Mouse (Mus musculus) megakaryocyte, embryonic 14.5 days (primary cell): Measurements from ENCODE around the gene Rnf103. TPM values are rescaled to one million over a fixed set of nuclear protein-coding genes. Genes with fewer than 3 reads are reported as not detected.
A peak's percentile ranks its signal among the peaks of the same experiment; 100 is the strongest.

Experiments used
- H3K27me3 ChIP-seq: replicated peaks from 2 replicates; pipeline ENCODE3; 2012; ENCODE audit warnings: inconsistent platforms
- H3K36me3 ChIP-seq: replicated peaks from 2 replicates; pipeline ENCODE3; 2012; ENCODE audit warnings: low read length, inconsistent platforms, mixed read lengths
- H3K4me1 ChIP-seq: 2 replicates; pipeline ENCODE4 v1.6.1; 2012; ENCODE audit warnings: inconsistent platforms
- H3K4me3 ChIP-seq: replicated peaks from 2 replicates; pipeline ENCODE3; 2012; ENCODE audit warnings: moderate library complexity, mild to moderate bottlenecking, inconsistent platforms
- H3K9me3 ChIP-seq: 2 replicates; pipeline ENCODE4 v1.6.1; 2012; ENCODE audit warnings: inconsistent platforms
- FLI1 ChIP-seq: IDR thresholded peaks from 2 replicates; pipeline ENCODE4 v1.6.1; 2012; ENCODE audit warnings: low read length, inconsistent platforms, mixed read lengths
- GATA1 ChIP-seq: IDR thresholded peaks from 3 replicates; pipeline ENCODE4 v1.6.1; 2012; ENCODE audit warnings: mixed read lengths, low read length, inconsistent platforms, borderline replicate concordance
- polyA plus RNA-seq: library from polyadenylated mRNA; stranded (reverse); fragments of >175 nt; gene quantifications from 2 replicates; pipeline ENCODE4 v1.2.3, GENCODE M21; 2012; ENCODE audit warnings: low replicate concordance; ENCODE audit not compliant: insufficient read depth

Rnf103 gene
- polyA plus RNA-seq, 1 experiment = 7.3 TPM

- 0 out of 2 replicates have a peak, but pooled peaks cover 3% of the 10 kb centered on the region for H3K9me3 ChIP-seq
- no peak overlapping the region for H3K4me3 ChIP-seq
- peaks cover 14% of the 10 kb centered on the region for H3K4me1 ChIP-seq
- TF ChIP-seq GATA1 = no peak
- no peak for TF ChIP-seq FLI1
- H3K36me3 ChIP-seq = no peaks in the 10 kb centered on the region
- no peaks in the 10 kb centered on the region for H3K27me3 ChIP-seq
These were observed 6.8 kb upstream of the Rnf103 start for GRCm38 (mm10) chr6:71486867-71487266.

DNA sequence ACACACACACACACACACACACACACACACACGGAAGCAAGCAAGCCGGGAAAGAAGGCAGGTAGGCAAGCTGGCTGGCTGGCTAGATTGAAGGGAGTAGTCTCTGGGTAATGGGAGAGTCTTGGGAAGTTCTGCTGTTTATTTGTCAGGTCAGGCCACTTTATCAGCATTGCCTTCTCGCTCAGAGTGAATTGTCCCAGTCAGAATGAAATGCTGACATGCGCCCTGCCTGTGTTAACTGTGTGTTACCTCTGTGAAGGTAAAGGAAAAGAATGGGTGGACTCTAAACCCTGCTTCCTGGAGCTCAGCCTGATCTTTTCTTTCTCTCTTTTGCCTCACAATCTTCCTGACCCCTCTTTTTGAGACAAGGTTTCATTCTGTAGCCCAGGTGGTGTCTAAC, 5.7 kb upstream of the Rnf103 start:
- Histone ChIP-seq H3K4me1 (peaks cover 18% of the 10 kb centered on the region), H3K9me3 (0 out of 2 replicates have a peak, but pooled peaks cover 3% of the 10 kb centered on the region), H3K4me3 (no peak overlapping the region), H3K27me3 (no peaks in the 10 kb centered on the region), H3K36me3 (no peaks in the 10 kb centered on the region)
- TF ChIP-seq FLI1 (no peak), GATA1 (no peak)

DNA sequence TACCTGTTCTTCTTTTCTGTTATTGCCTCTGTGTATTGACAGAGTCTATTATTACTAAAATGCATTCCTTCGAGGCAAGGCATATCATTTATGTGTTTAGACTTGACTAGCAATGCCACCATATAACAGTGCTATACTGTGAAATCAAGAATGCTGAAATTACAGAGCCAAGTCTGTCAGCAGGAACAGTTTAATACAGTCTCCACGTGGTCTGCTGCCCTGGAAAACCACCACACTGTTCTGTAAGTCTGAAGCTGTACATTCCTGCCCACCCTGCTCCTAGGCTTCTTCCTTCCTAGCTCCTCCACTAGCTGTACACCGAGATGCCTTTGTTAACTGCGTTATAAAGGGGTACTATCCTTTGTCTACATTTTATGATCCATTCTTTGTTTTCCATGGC, 1.6 kb upstream of the Rnf103 start:
- Histone ChIP-seq H3K4me3 (no peak overlapping the region), H3K27me3 (no peaks in the 10 kb centered on the region), H3K4me1 (peaks cover 28% of the 10 kb centered on the region), H3K36me3 (peaks cover 5% of the 10 kb centered on the region), H3K9me3 (0 out of 2 replicates have a peak, but pooled peaks cover 3% of the 10 kb centered on the region)
- TF ChIP-seq GATA1 (no peak), FLI1 (no peak)

GRCm38 (mm10) chr6:71492756-71493674, 679 bp upstream of the Rnf103 start:
- TF ChIP-seq FLI1 (no peak), GATA1 (no peak)
- Histone ChIP-seq H3K9me3 (0 out of 2 replicates have a peak, but pooled peaks cover 3% of the 10 kb centered on the region), H3K4me1 (peaks cover 25% of the 10 kb centered on the region), H3K4me3 (peak overlapping the region; percentile 99), H3K36me3 (peaks cover 12% of the 10 kb centered on the region), H3K27me3 (no peaks in the 10 kb centered on the region)

GRCm38 (mm10) chr6:71494341-71495020, 787 bp downstream of the Rnf103 start:
- 0 out of 2 replicates have a peak, but pooled peaks cover 3% of the 10 kb centered on the region for H3K9me3 ChIP-seq
- TF ChIP-seq FLI1 (no peak), GATA1 (no peak)
- H3K4me1 ChIP-seq = peaks cover 22% of the 10 kb centered on the region
- H3K4me3 ChIP-seq = peak overlapping the region; percentile 99
- no peaks in the 10 kb centered on the region for H3K27me3 ChIP-seq
- H3K36me3 ChIP-seq = peaks cover 26% of the 10 kb centered on the region

- H3K4me1 ChIP-seq = peaks cover 45% of the 10 kb centered on the region
- peaks cover 64% of the 10 kb centered on the region for H3K36me3 ChIP-seq
- no peaks in the 10 kb centered on the region for H3K27me3 ChIP-seq
- H3K4me3 ChIP-seq = peak overlapping the region; percentile 60
- no peaks in the 10 kb centered on the region for H3K9me3 ChIP-seq
- TF ChIP-seq FLI1 (no peak), GATA1 (no peak)
These were observed 6.9 kb downstream of the Rnf103 start for GRCm38 (mm10) chr6:71500575-71500974.

GRCm38 (mm10) chr6:71503001-71503400, 9.3 kb downstream of the Rnf103 start:
- H3K27me3 ChIP-seq = no peaks in the 10 kb centered on the region
- no peak for TF ChIP-seq GATA1

DNA sequence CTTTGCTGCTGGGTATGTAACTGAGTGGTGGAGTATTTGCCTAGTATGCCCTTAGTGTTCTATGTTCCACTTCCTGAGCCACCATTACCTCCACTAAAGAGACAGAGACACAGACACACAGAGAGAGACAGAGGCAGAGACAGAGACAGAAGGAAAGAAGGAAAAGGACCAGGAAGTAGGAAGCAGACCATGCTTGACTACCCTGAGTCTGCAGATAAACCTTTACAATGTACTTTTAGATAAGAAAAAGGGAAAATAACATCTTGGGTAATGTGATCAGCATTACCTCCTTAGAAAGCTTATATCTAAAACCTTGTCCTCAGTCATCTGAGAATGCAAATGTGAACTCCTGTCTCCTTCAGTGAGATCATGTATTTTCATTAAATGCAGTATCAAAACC, 10.0 kb downstream of the Rnf103 start:
- H3K4me1 ChIP-seq = peaks cover 32% of the 10 kb centered on the region

More at GRCm38 (mm10) chr6:71503001-71503400, 9.3 kb downstream of the Rnf103 start:
- Histone ChIP-seq H3K4me1 (peaks cover 32% of the 10 kb centered on the region), H3K9me3 (no peaks in the 10 kb centered on the region), H3K36me3 (peaks cover 70% of the 10 kb centered on the region), H3K4me3 (no peak overlapping the region)

DNA sequence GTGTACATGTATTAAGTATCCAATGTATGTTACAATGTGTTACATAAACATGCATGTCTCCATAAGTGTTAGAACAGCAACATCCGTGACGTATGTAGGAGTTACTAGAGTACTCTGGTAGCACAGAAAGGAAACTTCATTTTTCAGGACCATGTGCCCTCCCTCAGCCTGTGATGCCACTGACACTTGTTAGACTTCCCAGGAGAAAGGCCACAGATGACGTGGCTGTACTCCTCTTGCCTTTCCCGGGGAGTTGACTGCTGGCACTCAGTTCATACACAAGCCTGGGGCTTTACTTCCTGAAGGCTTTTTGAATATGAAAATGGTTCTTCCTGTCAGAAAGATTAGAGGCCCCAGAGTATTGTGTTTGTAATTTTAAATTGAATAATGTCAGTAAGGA, 10.4 kb downstream of the Rnf103 start:
- Histone ChIP-seq H3K4me1 (peaks cover 32% of the 10 kb centered on the region), H3K36me3 (peaks cover 70% of the 10 kb centered on the region), H3K4me3 (peak overlapping the region; percentile 53), H3K27me3 (no peaks in the 10 kb centered on the region), H3K9me3 (no peaks in the 10 kb centered on the region)
- no peak for TF ChIP-seq FLI1
- no peak for TF ChIP-seq GATA1

More for the DNA sequence above, 10.0 kb downstream of the Rnf103 start:
- Histone ChIP-seq H3K27me3 (no peaks in the 10 kb centered on the region), H3K4me3 (no peak overlapping the region), H3K36me3 (peaks cover 70% of the 10 kb centered on the region), H3K9me3 (no peaks in the 10 kb centered on the region)
- TF ChIP-seq GATA1 = no peak
- TF ChIP-seq FLI1 = no peak

DNA sequence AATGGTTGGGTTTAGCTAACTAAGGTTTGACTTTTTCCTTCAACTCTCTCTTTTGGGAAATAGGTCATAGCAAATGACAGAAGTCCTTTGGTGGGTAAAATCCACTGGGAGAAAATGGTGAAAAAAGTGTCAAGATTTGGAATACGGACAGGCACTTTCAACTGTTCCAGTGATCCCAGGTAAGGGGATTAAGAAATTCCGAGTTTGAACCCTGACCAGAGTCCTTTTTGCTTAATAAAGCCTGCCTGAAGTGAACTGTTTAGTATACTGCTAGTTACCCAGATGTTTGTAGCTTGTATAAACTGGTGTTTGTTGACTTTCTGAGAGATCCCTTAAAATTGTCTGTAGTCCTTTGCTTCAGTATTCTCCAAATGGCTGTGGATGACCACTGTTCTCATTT, 12.0 kb downstream of the Rnf103 start:
- TF ChIP-seq GATA1 (no peak), FLI1 (no peak)
- Histone ChIP-seq H3K27me3 (no peaks in the 10 kb centered on the region), H3K36me3 (peaks cover 77% of the 10 kb centered on the region), H3K9me3 (no peaks in the 10 kb centered on the region), H3K4me3 (no peak overlapping the region), H3K4me1 (peaks cover 24% of the 10 kb centered on the region)
